Mouse (Mus musculus) frontal cortex, postnatal 25 days (tissue): ENCODE results near the gene Dse.

Experiments used
- DNase-seq, 2 experiments: peaks; one replicate each; pipeline ENCODE4 v3.0.0; 2022; ENCODE audit warnings: low spot score in 2 of 2

Dse gene

GRCm38 (mm10) chr10:34198574-34198973 is 8.9 kb downstream of the Dse start:
- DNase-seq = no peak

GRCm38 (mm10) chr10:34198061-34198460 is 9.5 kb downstream of the Dse start:
- no peak for DNase-seq

GRCm38 (mm10) chr10:34197269-34197668 is 10.2 kb downstream of the Dse start:
- DNase-seq = no peak

GRCm38 (mm10) chr10:34194957-34195356 is 12.6 kb downstream of the Dse start:
- no peak for DNase-seq

- no peak for DNase-seq
Observed at GRCm38 (mm10) chr10:34194503-34194902, 13.0 kb downstream of the Dse start.

- DNase-seq = no peak
Observed at GRCm38 (mm10) chr10:34186571-34187260, 20.8 kb downstream of the Dse start.

- no peak for DNase-seq
Observed at GRCm38 (mm10) chr10:34185556-34185955, 22.0 kb downstream of the Dse start.

- no peak for DNase-seq
Observed at GRCm38 (mm10) chr10:34184956-34185355, 22.6 kb downstream of the Dse start.

- peak in 1 of 2 experiments; percentile 17 for DNase-seq
Observed at GRCm38 (mm10) chr10:34183731-34184130, 23.8 kb downstream of the Dse start.

GRCm38 (mm10) chr10:34175870-34176606 is 31.5 kb downstream of the Dse start:
- DNase-seq = no peak

- no peak for DNase-seq
Observed at GRCm38 (mm10) chr10:34172663-34173282, 34.7 kb downstream of the Dse start.

- no peak for DNase-seq
Observed at GRCm38 (mm10) chr10:34171660-34172059, 35.9 kb downstream of the Dse start.

- DNase-seq = no peak
Observed at GRCm38 (mm10) chr10:34171191-34171590, 36.3 kb downstream of the Dse start.

GRCm38 (mm10) chr10:34166971-34167370 is 40.5 kb downstream of the Dse start:
- no peak for DNase-seq

GRCm38 (mm10) chr10:34155796-34156554 is 51.5 kb downstream of the Dse start:
- no peak for DNase-seq

- DNase-seq = no peak
Observed at GRCm38 (mm10) chr10:34151827-34152226, 55.7 kb downstream of the Dse start.

- no peak for DNase-seq
Observed at GRCm38 (mm10) chr10:34150454-34150853, 57.1 kb downstream of the Dse start.

GRCm38 (mm10) chr10:34149772-34150171 is 57.7 kb downstream of the Dse start:
- DNase-seq = no peak

GRCm38 (mm10) chr10:34141693-34142092 is 65.8 kb downstream of the Dse start:
- no peak for DNase-seq

- no peak for DNase-seq
Observed at GRCm38 (mm10) chr10:34139768-34140167, 67.7 kb downstream of the Dse start.

- no peak for DNase-seq
Observed at GRCm38 (mm10) chr10:34138027-34138426, 69.5 kb downstream of the Dse start.

- DNase-seq = no peak
Observed at GRCm38 (mm10) chr10:34136432-34136831, 71.1 kb downstream of the Dse start.
